Mouse (Mus musculus): ENCODE data around the gene Slc39a3. TPM values are rescaled to one million over a fixed set of nuclear protein-coding genes. Genes with fewer than 3 reads are reported as not detected.
"Not testable (repeated sequence)": the region's sequence is repeated elsewhere in the genome, so short reads cannot be mapped to it uniquely, and the experiment has no call there.

Gene Slc39a3
- total RNA-seq, 1 experiment from 2014 or later, result 5.5 TPM

- ATAC-seq (replicated peaks; ENCODE audit: low read depth, poor library complexity, severe bottlenecking), result peak; percentile 96
These were observed 22.5 kb downstream of the Slc39a3 start, which contains the start of gene Gng7 for GRCm38 (mm10) chr10:81014393-81015384. Gng7 (minus strand) TSS chr10:81014945.

GRCm38 (mm10) chr10:81010851-81011250 lies 26.4 kb downstream of the Slc39a3 start:
- ATAC-seq (replicated peaks; ENCODE audit: low read depth, poor library complexity, severe bottlenecking), result no peak

DNA sequence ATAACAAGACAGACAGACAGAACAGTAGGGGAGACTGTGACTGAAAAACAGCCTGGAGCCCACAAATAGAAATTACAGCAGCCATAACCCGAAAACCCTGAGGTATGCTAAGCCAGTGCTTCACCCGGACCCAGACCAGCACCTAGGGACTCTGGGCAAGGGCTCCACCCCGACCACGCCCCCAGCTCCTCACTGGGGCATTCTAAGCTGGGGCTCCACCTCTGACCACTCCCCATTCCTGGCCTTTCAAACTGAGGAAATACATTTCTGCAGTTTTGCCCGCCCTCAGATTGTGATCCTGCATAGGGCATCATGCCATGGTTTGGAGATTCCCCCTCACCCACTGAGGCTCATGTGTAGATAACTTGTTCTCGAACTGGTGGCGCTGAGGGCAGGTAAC lies 30.0 kb downstream of the Slc39a3 start:
- ATAC-seq (replicated peaks; ENCODE audit: low read depth, poor library complexity, severe bottlenecking), result peak; percentile 54; the same call in 1 of the 2 replicates

DNA sequence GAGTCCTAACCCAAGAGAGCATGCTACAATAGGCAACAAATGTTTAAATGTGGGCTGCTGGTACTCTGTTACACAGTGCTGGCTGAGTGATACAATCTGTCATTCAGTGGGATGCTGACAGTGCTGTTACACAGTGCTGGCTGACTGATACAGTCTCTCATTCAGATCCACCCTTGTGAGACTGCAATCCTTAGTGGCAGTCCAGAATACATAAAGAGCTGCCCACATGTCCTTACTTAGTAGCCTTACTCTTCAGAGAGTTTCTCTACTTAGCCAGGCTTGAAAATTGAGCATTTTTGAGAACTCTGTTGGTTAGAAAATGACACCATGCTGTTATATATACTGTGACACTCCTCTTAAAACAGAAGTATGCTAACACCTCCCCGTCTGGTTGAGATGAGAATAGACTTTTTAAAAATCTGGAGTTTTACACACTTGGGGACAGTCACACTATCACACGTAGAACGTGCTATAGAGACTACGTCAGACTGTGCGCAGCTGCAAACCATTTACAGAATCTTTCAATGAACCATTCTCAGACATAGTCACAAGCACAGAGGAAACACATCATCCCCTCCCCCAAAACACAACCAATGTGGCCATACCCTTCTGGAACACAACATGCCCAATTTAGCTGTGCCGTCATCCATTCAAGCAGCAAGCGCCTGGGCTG lies 31.1 kb downstream of the Slc39a3 start:
- ATAC-seq (replicated peaks; ENCODE audit: low read depth, poor library complexity, severe bottlenecking), result no peak

DNA sequence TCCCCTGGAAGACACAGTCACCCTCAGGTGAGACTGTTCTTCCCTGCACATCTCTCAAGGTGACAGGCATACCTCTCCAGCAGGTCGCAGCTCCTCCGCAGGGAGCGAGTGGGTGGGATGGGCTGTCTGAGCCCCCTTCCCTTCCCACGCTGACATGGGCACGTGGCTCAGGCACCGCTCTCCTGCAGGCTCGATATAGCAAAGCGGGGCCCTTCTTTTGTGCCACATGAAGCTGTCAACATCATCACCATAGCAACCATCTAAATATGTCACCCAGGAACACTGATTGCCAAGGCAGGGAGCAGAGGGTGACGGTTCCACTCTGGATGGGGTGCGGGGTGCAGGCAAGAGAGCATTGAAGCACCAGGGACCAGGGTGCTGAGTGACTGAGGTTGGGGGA lies 36.1 kb downstream of the Slc39a3 start:
- ATAC-seq (replicated peaks; ENCODE audit: low read depth, poor library complexity, severe bottlenecking), result no peak

GRCm38 (mm10) chr10:81000197-81001062 lies 36.8 kb downstream of the Slc39a3 start:
- ATAC-seq (replicated peaks; ENCODE audit: low read depth, poor library complexity, severe bottlenecking), result 0 out of 2 replicates have a peak, but pooled peaks have one; percentile 8

DNA sequence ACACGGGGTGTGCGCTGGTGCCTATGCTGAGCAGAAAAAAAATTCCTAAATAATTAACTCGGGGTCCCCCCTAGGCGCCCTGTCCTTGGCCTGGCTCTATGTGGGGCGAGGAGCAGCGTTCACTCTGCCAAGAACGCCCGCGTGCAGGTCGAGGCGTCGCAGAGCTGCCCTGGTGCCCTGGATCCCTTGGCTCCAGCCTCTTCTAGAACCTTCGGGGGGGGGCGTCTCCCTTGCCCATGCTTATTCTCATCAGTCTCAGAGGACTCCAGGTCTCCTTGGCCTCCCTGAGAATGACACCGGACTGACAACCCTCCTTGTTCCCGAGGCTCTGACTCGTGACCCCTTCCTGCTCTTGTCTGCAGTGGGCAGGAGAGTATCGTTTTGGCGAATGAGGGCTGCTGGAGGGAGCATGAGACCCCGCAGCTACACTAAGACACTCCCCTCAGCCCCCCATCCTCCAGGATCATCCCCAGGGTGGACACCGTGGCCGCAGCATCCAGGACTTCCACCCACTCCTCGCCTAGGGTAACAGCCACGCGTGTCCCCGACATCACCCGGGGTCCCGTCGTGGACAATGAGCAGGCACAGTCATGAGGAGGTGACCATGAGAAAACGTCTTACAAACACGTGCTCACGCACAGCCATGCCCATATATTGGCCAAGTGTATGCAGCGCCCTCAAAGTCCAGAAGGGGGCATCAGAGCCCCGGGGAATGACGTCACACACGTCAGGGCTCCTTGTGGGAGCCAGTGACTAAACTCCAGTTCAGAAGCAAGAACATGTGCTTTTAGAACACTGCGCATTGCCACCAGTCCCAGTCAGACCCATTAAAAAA lies 37.6 kb downstream of the Slc39a3 start:
- ATAC-seq (replicated peaks; ENCODE audit: low read depth, poor library complexity, severe bottlenecking), result peak; percentile 84

DNA sequence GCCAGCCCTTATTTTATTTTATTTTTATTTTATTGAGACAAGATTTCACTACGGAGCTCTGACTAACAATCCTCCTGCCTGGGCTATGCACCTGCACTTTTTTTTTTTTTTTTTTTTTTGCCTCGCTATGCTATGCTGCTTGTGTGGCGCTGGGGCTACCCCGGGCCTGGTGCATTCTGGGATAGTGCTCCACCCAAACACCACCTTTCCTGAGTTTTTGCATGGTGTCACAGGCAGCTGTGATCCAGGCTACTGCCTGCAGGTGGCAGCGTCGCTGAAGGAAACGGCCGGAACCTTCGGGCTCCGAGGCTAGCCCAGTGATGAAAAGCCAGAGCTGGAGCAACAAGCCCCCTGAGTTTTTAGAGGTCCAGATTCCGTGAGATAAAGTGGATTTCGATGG lies 38.4 kb downstream of the Slc39a3 start:
- peak; percentile 51 for ATAC-seq (replicated peaks; ENCODE audit: low read depth, poor library complexity, severe bottlenecking)

- ATAC-seq (replicated peaks; ENCODE audit: low read depth, poor library complexity, severe bottlenecking), result no peak
These were observed 39.2 kb downstream of the Slc39a3 start for GRCm38 (mm10) chr10:80998021-80998420.

DNA sequence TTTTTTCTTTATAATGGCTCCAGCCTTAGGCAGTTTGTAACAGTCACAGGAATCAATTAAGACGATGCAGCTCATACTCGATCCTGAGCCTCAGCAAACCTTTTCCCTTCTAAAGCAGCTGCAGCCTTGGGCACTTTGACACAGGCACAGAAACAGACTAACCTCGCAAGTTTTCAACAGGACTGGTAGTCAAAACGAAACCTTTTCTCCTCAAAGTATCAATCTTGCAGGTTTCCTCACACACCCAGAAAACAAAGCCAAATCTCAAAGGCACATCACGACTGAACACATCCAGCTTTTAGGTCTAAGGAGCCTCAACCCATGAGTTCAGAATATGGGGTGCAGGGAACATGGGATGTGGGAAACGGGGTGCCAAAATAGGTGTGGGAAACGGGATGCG lies 39.9 kb downstream of the Slc39a3 start:
- no peak for ATAC-seq (replicated peaks; ENCODE audit: low read depth, poor library complexity, severe bottlenecking)

DNA sequence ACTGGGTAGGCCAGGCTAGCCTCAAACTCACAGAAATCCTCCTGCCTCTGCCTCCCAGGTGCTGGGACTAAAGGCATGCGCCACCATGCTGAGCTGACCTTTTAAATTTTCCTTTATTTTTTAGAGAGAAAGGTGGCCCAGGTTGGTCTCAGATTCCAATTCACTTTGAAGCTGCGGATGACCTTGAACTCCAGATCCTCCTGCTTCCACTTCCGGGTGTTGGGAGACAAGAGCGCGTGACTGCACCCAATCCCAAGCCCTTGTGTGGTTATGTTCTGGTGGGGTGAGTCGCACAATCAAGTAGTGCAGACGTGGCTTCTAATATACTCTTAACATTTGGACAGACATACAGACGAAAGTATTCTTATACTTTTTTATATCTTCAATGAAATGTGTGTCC lies 40.7 kb downstream of the Slc39a3 start:
- ATAC-seq (replicated peaks; ENCODE audit: low read depth, poor library complexity, severe bottlenecking), result no peak

DNA sequence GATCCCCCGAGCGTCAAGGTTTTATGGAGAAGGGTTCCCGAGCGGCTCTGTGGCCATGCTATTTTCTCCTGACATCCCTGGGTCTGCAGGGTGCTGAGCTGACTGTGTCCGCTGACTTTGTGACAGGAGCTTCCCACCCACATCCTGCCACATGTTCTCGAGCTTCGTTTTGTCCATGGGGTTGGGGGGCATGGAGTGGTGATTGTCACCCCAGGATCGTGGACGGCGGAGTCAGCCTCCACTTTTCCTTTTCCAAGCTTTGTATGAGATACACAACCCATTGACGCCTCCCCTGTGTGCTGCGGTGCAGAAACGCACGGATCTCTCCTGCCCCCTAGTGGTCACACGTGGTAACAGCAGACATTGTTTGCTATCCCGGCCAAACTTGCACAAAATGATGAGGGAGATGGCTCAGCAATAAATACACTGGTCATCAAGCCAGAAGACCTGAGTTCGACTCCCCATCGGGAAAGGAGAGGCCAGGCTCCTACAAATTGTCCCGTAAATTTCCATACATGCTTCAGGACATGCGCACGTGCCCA lies 42.1 kb downstream of the Slc39a3 start:
- ATAC-seq (replicated peaks; ENCODE audit: low read depth, poor library complexity, severe bottlenecking), result peak; percentile 65

GRCm38 (mm10) chr10:80994621-80995020 lies 42.6 kb downstream of the Slc39a3 start:
- no peak for ATAC-seq (replicated peaks; ENCODE audit: low read depth, poor library complexity, severe bottlenecking)

- no peak for ATAC-seq (replicated peaks; ENCODE audit: low read depth, poor library complexity, severe bottlenecking)
These were observed 44.0 kb downstream of the Slc39a3 start for GRCm38 (mm10) chr10:80993276-80993675.

- ATAC-seq (replicated peaks; ENCODE audit: low read depth, poor library complexity, severe bottlenecking), result no peak
These were observed 45.3 kb downstream of the Slc39a3 start for GRCm38 (mm10) chr10:80991945-80992344.

- ATAC-seq (replicated peaks; ENCODE audit: low read depth, poor library complexity, severe bottlenecking), result no peak
These were observed 46.2 kb downstream of the Slc39a3 start for GRCm38 (mm10) chr10:80991007-80991406.

DNA sequence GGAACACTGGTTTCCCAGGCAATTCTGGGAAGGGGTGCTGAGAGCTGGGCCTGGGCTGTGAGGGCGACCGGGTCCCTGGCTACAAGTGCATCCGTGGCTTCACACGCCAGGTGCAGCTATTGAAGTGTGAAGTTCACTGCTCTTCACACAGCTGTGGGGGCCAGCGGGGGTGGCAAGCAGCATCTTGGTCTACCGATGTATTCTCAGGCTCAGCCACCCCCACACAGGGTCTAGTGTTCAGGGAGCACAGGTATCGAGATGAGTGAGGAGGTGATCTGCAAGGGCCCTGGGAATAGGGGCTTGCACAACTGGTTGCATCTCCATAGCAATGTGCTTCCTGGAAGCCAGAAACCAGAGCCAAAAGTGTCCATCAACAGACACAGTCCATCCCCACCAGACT lies 46.8 kb downstream of the Slc39a3 start:
- no peak for ATAC-seq (replicated peaks; ENCODE audit: low read depth, poor library complexity, severe bottlenecking)

DNA sequence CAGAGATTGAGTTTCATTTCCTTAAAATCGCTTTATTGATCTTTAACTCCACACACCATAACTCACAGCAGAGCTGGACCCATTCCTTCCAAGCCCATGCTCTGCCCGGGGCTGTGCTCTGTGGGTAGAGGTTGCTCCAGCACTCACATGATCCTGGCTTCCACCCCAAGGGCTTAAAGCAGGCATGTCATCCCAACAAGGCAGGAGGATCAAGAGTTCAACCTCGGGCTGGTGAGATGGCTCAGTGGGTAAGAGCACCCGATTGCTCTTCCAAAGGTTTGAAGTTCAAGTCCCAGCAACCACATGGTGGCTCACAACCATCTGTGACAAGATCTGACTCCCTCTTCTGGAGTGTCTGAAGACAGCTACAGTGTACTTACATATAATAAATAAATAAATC lies 47.4 kb downstream of the Slc39a3 start:
- not testable (repeated sequence) for ATAC-seq (replicated peaks; ENCODE audit: low read depth, poor library complexity, severe bottlenecking)

DNA sequence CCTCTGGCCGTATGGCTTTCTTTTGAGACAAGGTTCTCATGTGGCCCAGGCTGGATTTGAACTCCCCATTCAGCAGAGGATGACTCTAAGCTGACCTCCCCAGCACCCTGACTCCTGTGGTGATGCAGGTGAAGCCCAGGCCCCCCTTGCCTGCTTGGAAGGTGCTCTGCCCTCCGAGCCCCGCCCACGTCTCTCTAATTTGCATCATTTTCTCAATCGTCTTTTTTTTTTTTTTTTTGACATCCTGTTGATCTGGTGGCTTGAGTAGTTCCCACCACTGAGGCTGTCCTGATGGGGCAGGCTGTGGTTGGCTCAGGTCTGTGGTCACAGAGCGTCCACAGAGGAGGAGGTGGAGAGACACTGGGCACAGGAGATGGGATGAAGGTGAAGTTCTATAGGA lies 47.8 kb downstream of the Slc39a3 start:
- ATAC-seq (replicated peaks; ENCODE audit: low read depth, poor library complexity, severe bottlenecking), result no peak
